Mouse (Mus musculus) lung, postnatal 0 days (tissue): ENCODE data around the gene Ssbp4. TPM values are rescaled to one million over a fixed set of nuclear protein-coding genes. Genes with fewer than 3 reads are reported as not detected.

Experiments
- ATAC-seq: fragments of 200-750 bp; cut with Nextera tagmentation; 2 replicates; pipeline ENCODE4 v1.8.0; 2017; ENCODE audit warnings: moderate library complexity
- DNase-seq: peaks from one replicate; pipeline ENCODE4 v3.0.0-alpha.2; 2016; ENCODE audit warnings: low spot score
- H3K27ac ChIP-seq: fragments of 300-500 bp; sonication (generic); 2 replicates; pipeline ENCODE4 v1.5.1; 2014; ENCODE audit warnings: antibody characterized with exemption, mild to moderate bottlenecking, low read length, mixed read lengths
- H3K27me3 ChIP-seq: fragments of 300-500 bp; sonication (generic); replicated peaks from 2 replicates; pipeline ENCODE4 v1.6.1; 2014; ENCODE audit warnings: low read length, mixed read lengths; ENCODE audit not compliant: insufficient read depth
- H3K36me3 ChIP-seq: fragments of 300-500 bp; sonication (generic); 2 replicates; pipeline ENCODE4 v1.6.1; 2014; ENCODE audit warnings: low read length, mixed read lengths; ENCODE audit not compliant: insufficient read depth
- H3K4me1 ChIP-seq: fragments of 300-500 bp; sonication (generic); 2 replicates; pipeline ENCODE4 v1.6.1; 2014; ENCODE audit warnings: antibody characterized with exemption, low read depth, low read length, mixed read lengths; ENCODE audit not compliant: insufficient read depth
- H3K4me2 ChIP-seq: fragments of 300-500 bp; sonication (generic); replicated peaks from 2 replicates; pipeline ENCODE4 v1.6.1; 2014; ENCODE audit warnings: low read depth, mild to moderate bottlenecking, low read length, moderate library complexity, mixed read lengths
- H3K4me3 ChIP-seq: fragments of 300-500 bp; sonication (generic); 2 replicates; pipeline ENCODE4 v1.5.1; 2014; ENCODE audit warnings: low read depth, low read length
- H3K9ac ChIP-seq: fragments of 300-500 bp; sonication (generic); replicated peaks from 2 replicates; pipeline ENCODE4 v1.6.1; 2014; ENCODE audit warnings: low read depth, mild to moderate bottlenecking
- H3K9me3 ChIP-seq: fragments of 300-500 bp; sonication (generic); 2 replicates; pipeline ENCODE4 v1.6.1; 2016; ENCODE audit warnings: low read length, mixed read lengths
- CTCF ChIP-seq: IDR thresholded peaks from 2 replicates; pipeline ENCODE4 v1.5.1; 2016; ENCODE audit warnings: antibody characterized with exemption, mild to moderate bottlenecking
- EP300 ChIP-seq: IDR thresholded peaks from 2 replicates; pipeline ENCODE4 v1.6.1; 2016; ENCODE audit warnings: antibody characterized with exemption, mild to moderate bottlenecking, control low read depth
- WGBS: fragments of 180-500 bp; shearing (Covaris S2); extraction: QIAGEN DNeasy Blood & Tissue Kit; methylation state at CpG from one replicate; pipeline ENCODE4 v1.1.7; 2014; 5-methylcytosine and 5-hydroxymethylcytosine counted together
- polyA plus RNA-seq: library from polyadenylated mRNA; unstranded; fragments of >200 nt; fragmentation: Nextera tagmentation; extraction: Ambion mirVana; gene quantifications from 2 replicates; pipeline ENCODE4 v1.2.1, GENCODE M21; 2015

The Ssbp4 gene
- polyA plus RNA-seq, 1 experiment from 2014 or later, result 125 TPM

- Histone ChIP-seq H3K9ac (no peak overlapping the region), H3K27ac (no peak overlapping the region), H3K4me3 (no peak overlapping the region), H3K9me3 (no peaks in the 10 kb centered on the region), H3K36me3 (no peaks in the 10 kb centered on the region), H3K27me3 (no peaks in the 10 kb centered on the region), H3K4me1 (peaks cover 39% of the 10 kb centered on the region), H3K4me2 (no peak overlapping the region)
- 34% methylated on average over 3 of the region's 3 CpGs for WGBS
- no peak for ATAC-seq
- DNase-seq, result no peak
- TF ChIP-seq EP300 (no peak), CTCF (no peak)
Observed at GRCm38 (mm10) chr8:70565561-70565960, 43.1 kb downstream of the Ssbp4 start.

GRCm38 (mm10) chr8:70564696-70565235, 43.9 kb downstream of the Ssbp4 start:
- no peak overlapping the region; the same call in 1 of the 2 replicates for H3K27ac ChIP-seq
- H3K36me3 ChIP-seq, result no peaks in the 10 kb centered on the region
- no peak for ATAC-seq
- no peaks in the 10 kb centered on the region for H3K27me3 ChIP-seq
- no peak overlapping the region for H3K9ac ChIP-seq
- DNase-seq, result peak; percentile 49
- no peaks in the 10 kb centered on the region for H3K9me3 ChIP-seq
- no peak overlapping the region for H3K4me3 ChIP-seq
- no peak overlapping the region for H3K4me2 ChIP-seq
- TF ChIP-seq EP300, result 0 out of 2 replicates have a peak, but pooled peaks have one; percentile 29
- TF ChIP-seq CTCF, result no peak
- 54% methylated on average over 3 of the region's 3 CpGs for WGBS
- H3K4me1 ChIP-seq, result peaks cover 46% of the 10 kb centered on the region

GRCm38 (mm10) chr8:70563763-70564387, 44.8 kb downstream of the Ssbp4 start:
- H3K27ac ChIP-seq, result no peak overlapping the region
- ATAC-seq (no peak), DNase-seq (no peak)
- H3K4me3 ChIP-seq, result no peak overlapping the region
- H3K9ac ChIP-seq, result no peak overlapping the region
- peaks cover 46% of the 10 kb centered on the region for H3K4me1 ChIP-seq
- H3K9me3 ChIP-seq, result no peaks in the 10 kb centered on the region
- no peak overlapping the region for H3K4me2 ChIP-seq
- WGBS, result 76% methylated on average over 6 of the region's 6 CpGs
- TF ChIP-seq EP300 (no peak), CTCF (no peak)
- H3K27me3 ChIP-seq, result no peaks in the 10 kb centered on the region
- no peaks in the 10 kb centered on the region for H3K36me3 ChIP-seq

- no peaks in the 10 kb centered on the region for H3K27me3 ChIP-seq
- 63% methylated on average over 3 of the region's 3 CpGs for WGBS
- H3K4me3 ChIP-seq, result no peak overlapping the region
- no peaks in the 10 kb centered on the region for H3K9me3 ChIP-seq
- no peak overlapping the region for H3K9ac ChIP-seq
- TF ChIP-seq CTCF (no peak), EP300 (peak; percentile 61)
- peak; percentile 83 for DNase-seq
- peak; percentile 71 for ATAC-seq
- no peak overlapping the region for H3K4me2 ChIP-seq
- no peaks in the 10 kb centered on the region for H3K36me3 ChIP-seq
- H3K27ac ChIP-seq, result no peak overlapping the region
- H3K4me1 ChIP-seq, result peaks cover 51% of the 10 kb centered on the region
Observed at GRCm38 (mm10) chr8:70562802-70563201, 45.9 kb downstream of the Ssbp4 start.

- Histone ChIP-seq H3K4me1 (peaks cover 53% of the 10 kb centered on the region), H3K27me3 (no peaks in the 10 kb centered on the region), H3K36me3 (no peaks in the 10 kb centered on the region), H3K4me2 (no peak overlapping the region), H3K4me3 (no peak overlapping the region), H3K27ac (peak overlapping the region; percentile 39), H3K9me3 (no peaks in the 10 kb centered on the region), H3K9ac (no peak overlapping the region)
- DNase-seq, result peak; percentile 80
- peak; percentile 53 for ATAC-seq
- 39% methylated on average over 7 of the region's 7 CpGs for WGBS
- TF ChIP-seq EP300, result 0 out of 2 replicates have a peak, but pooled peaks have one; percentile 32
- no peak for TF ChIP-seq CTCF
Observed at GRCm38 (mm10) chr8:70561809-70562535, 46.7 kb downstream of the Ssbp4 start.

- no peak for ATAC-seq
- H3K4me1 ChIP-seq, result peaks cover 53% of the 10 kb centered on the region
- no peak overlapping the region for H3K4me2 ChIP-seq
- H3K9ac ChIP-seq, result no peak overlapping the region
- DNase-seq, result peak; percentile 40
- H3K27ac ChIP-seq, result peak overlapping the region; percentile 39; the same call in 1 of the 2 replicates
- whole genome bisulfite sequencing, result 27% methylated on average over 4 of the region's 4 CpGs
- H3K4me3 ChIP-seq, result no peak overlapping the region
- no peaks in the 10 kb centered on the region for H3K9me3 ChIP-seq
- H3K27me3 ChIP-seq, result no peaks in the 10 kb centered on the region
- TF ChIP-seq EP300, result no peak
- TF ChIP-seq CTCF, result no peak
- H3K36me3 ChIP-seq, result no peaks in the 10 kb centered on the region
Observed at GRCm38 (mm10) chr8:70561357-70561756, 47.3 kb downstream of the Ssbp4 start.
